Mouse (Mus musculus): ENCODE measurements around the gene BC003965. TPM values are rescaled to one million over a fixed set of nuclear protein-coding genes. Genes with fewer than 3 reads are reported as not detected.

The BC003965 gene
- polyA plus RNA-seq (2017; shearing (Covaris generic)): 10 to 100 TPM; 21.9 to 25.9 TPM

DNA sequence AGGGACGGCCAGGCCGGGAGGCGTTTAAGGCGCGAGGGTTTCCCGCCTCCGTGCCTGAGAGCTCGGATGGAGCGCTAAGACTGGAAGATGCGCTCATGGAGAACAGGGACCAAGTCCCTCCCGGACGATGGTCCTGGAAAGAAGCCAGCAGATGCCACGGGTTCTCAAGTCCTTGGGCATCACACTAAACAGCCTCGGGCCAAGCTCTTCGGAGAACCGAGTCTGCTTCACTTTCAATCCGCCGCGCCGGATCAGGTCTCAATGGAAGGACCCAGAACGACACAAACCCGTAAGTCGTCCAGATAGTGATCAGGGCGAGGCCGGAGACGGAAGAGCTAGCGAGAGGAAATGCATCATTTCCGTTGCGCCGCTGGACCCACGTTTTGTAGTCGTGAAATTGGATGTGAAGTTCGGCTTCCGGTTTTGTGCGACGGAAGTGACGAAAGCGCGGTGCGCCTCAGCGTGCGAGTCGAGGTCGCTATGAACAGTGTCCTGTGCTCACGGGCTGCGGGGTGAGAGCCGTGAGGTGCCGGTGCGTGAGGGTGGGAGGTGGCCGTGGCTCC is at the start of gene BC003965:
Gene BC003965 (plus strand): TSS at position 426 of the 563 bp plus-strand sequence.

DNA sequence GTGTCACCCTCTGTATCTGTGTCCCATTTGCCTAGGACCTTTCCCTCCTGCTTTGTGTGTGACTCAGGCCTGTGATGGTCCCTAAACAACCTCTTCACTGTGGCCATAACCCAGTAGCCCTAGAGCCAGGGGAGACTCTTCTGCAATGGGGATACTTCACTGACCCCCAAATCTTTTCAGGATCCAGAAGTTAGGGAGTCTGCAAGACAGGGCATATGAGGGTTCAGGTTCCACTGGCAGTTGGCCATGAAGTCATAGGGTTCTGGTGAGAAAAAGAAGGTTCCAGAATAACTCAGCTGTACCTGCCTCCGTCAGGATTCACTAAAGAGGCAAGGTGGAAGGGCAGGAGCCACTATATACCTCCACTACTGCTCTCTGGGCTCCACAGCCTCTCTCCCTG is 22.2 kb upstream of the BC003965 start, which contains the start of gene Ccdc154:
Gene Ccdc154 (plus strand): TSS at position 301 of the 400 bp plus-strand sequence.

DNA sequence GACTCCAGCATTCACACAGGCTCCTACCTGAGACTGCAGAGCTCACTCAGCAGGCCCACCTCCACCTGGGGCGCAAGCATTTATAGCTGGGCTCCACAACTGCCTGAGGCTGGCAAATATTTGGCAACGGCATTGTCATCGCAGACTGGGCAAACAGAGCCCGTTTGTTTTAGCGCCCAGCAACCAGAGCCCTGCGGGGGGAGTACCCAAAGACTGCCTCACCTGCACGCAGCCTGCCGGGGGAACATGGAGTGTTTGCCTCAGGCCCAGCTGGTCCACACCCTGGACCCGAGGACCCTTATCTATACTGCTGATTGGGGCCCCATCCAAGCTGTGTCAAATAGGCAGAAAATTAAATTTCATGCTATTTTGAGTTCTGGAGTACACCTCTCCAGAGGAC is 8.9 kb upstream of the BC003965 start, which contains the start of gene Gm38655:
Gene Gm38655 (minus strand): TSS at position 61 of the 400 bp plus-strand sequence.

DNA sequence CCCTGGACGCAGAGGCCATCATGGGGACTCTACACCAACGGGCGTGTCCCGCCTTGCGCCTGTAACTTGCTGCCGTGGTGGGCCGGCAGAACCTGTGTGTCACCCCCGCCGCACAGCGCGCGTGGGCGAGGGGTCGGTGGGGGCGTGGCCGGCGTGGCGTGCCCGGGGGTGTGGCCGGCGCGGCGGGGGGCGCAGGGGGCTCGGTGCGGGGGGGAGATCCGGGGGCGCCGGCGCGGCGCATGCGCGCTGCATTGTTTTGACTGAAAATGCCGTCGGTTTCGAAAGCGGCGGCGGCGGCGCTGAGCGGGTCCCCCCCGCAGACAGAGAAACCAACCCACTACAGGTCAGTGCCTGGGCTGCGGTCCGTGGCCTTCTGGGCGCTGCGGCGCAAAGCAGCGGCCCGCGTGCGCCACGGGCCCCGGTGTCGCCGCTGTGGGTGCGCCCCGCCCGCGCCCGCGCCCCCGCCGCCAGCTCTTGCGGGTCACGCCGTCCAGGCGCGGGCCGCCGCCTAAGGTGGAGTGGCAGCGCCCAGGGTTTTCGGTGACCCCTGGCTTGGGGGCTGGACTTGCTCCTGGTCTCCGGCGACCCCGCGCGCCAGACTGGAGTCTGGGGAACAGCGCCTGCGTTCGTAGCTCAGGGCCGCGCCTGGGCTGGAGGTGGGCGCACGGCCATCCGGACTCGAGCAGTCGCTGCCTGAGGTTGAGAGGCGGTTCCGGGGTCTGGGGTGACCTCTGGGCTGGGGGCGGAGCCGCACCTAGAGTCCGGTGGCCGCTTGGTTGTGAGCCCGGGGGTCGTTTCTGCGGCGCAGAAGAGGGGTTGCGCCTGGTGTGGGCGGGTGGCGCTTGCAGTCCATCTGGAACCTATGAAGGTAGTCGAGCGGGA is 4.0 kb downstream of the BC003965 start, which contains the start of gene Unkl:
Gene Unkl (plus strand): TSS at position 248 of the 882 bp plus-strand sequence.

Other genes starting within 250 kb of the BC003965 start
- gene Mapk8ip3, start 247.6 kb upstream of the BC003965 start, polyA plus RNA-seq (2017; shearing (Covaris generic)): 10 to 100 TPM; 30.5 to 33.8 TPM
- gene Jpt2, start 223.9 kb upstream of the BC003965 start, polyA plus RNA-seq (2017; shearing (Covaris generic)): 10 to 100 TPM; 29.2 to 35.8 TPM
- gene Cramp1l, start 168.8 kb upstream of the BC003965 start, polyA plus RNA-seq (2017; shearing (Covaris generic)): 10 to 100 TPM in 1 of 2 experiments, 1 to 10 TPM in 1; 7.4 to 11.0 TPM
- 10 to 100 TPM; 13.6 to 14.1 TPM for gene Ift140, start 168.5 kb upstream of the BC003965 start, polyA plus RNA-seq (2017; shearing (Covaris generic))
- 1 to 10 TPM in 1 of 2 experiments, under 1 TPM in 1; 0.91 to 1.0 TPM for gene Tmem204, start 101.0 kb upstream of the BC003965 start, polyA plus RNA-seq (2017; shearing (Covaris generic))
- gene Telo2, start 68.6 kb upstream of the BC003965 start, polyA plus RNA-seq (2017; shearing (Covaris generic)): 10 to 100 TPM; 18.6 to 21.5 TPM
- gene Ptx4, start 63.8 kb upstream of the BC003965 start, polyA plus RNA-seq (2017; shearing (Covaris generic)): under 1 TPM in 1 of 2 experiments, not detected in 1; 0.33 TPM
- gene Clcn7, start 51.2 kb upstream of the BC003965 start, polyA plus RNA-seq (2017; shearing (Covaris generic)): 10 to 100 TPM; 26.5 to 27.8 TPM
- gene Ccdc154, start 22.1 kb upstream of the BC003965 start, polyA plus RNA-seq (2017; shearing (Covaris generic)): under 1 TPM in 1 of 2 experiments, not detected in 1; 0.14 TPM
- not detected for gene Gm38655, start 9.1 kb upstream of the BC003965 start, polyA plus RNA-seq (2017; shearing (Covaris generic))
- gene Unkl, start 3.8 kb downstream of the BC003965 start, polyA plus RNA-seq (2017; shearing (Covaris generic)): 10 to 100 TPM; 15.9 to 31.9 TPM
- gene Gnptg, start 55.6 kb downstream of the BC003965 start, polyA plus RNA-seq (2017; shearing (Covaris generic)): 100 to 1,000 TPM in 1 of 2 experiments, 10 to 100 TPM in 1; 78.6 to 103 TPM
- gene Tsr3, start 55.6 kb downstream of the BC003965 start, polyA plus RNA-seq (2017; shearing (Covaris generic)): 10 to 100 TPM; 65.0 to 68.1 TPM
- gene Baiap3, start 71.8 kb downstream of the BC003965 start, polyA plus RNA-seq (2017; shearing (Covaris generic)): 10 to 100 TPM; 19.7 to 99.3 TPM
- gene Ube2i, start 90.1 kb downstream of the BC003965 start, polyA plus RNA-seq (2017; shearing (Covaris generic)): 100 to 1,000 TPM; 545 to 561 TPM
- gene Prss34, start 113.8 kb downstream of the BC003965 start, polyA plus RNA-seq (2017; shearing (Covaris generic)): not detected
- not detected for gene Prss28, start 124.1 kb downstream of the BC003965 start, polyA plus RNA-seq (2017; shearing (Covaris generic))
- not detected for gene Prss29, start 134.1 kb downstream of the BC003965 start, polyA plus RNA-seq (2017; shearing (Covaris generic))
- under 1 TPM; 0.14 to 0.34 TPM for gene Tpsab1, start 161.0 kb downstream of the BC003965 start, polyA plus RNA-seq (2017; shearing (Covaris generic))
- 1 to 10 TPM in 1 of 2 experiments, not detected in 1; 1.2 TPM for gene Tpsb2, start 181.8 kb downstream of the BC003965 start, polyA plus RNA-seq (2017; shearing (Covaris generic))
- not detected for gene Tpsg1, start 184.7 kb downstream of the BC003965 start, polyA plus RNA-seq (2017; shearing (Covaris generic))
- not detected for gene Cacna1h, start 249.2 kb downstream of the BC003965 start, polyA plus RNA-seq (2017; shearing (Covaris generic))